Mouse (Mus musculus) heart, postnatal 4 days (tissue): ENCODE measurements around the gene Syt13. TPM values are rescaled to one million over a fixed set of nuclear protein-coding genes. Genes with fewer than 3 reads are reported as not detected.

Experiments used
- total RNA-seq, 2 experiments: library from RNA; stranded (reverse); gene quantifications; 2 replicates each; pipeline ENCODE4 v1.2.3; 2021

Gene Syt13
- total RNA-seq, 2 experiments from 2014 or later, result 0.17 to 0.41 TPM

Other genes with a start within 250 kb of the Syt13 start
- gene Prdm11, start 131.1 kb downstream of the Syt13 start, total RNA-seq, result 10 to 100 TPM; 24.7 to 25.5 TPM